Mouse (Mus musculus) liver, embryonic 16.5 days (tissue): Measurements from ENCODE around the gene Sult5a1. TPM values are rescaled to one million over a fixed set of nuclear protein-coding genes. Genes with fewer than 3 reads are reported as not detected.
"Not testable (repeated sequence)": the region's sequence is repeated elsewhere in the genome, so short reads cannot be mapped to it uniquely, and the experiment has no call there.

Source experiments
- ATAC-seq: fragments of 200-750 bp; cut with Nextera tagmentation; 2 replicates; pipeline ENCODE4 v1.8.0; 2017; ENCODE audit warnings: low read depth, mild to moderate bottlenecking, moderate number of reproducible peaks, moderate library complexity
- H3K27ac ChIP-seq: fragments of 300-500 bp; sonication (generic); 2 replicates; pipeline ENCODE4 v1.5.1; 2014; ENCODE audit warnings: mild to moderate bottlenecking, low read length
- H3K27me3 ChIP-seq: fragments of 300-500 bp; sonication (generic); 2 replicates; pipeline ENCODE4 v1.6.1; 2014; ENCODE audit warnings: low read depth, low read length, mixed read lengths; ENCODE audit not compliant: control insufficient read depth, insufficient read depth
- H3K36me3 ChIP-seq: fragments of 300-500 bp; sonication (generic); 2 replicates; pipeline ENCODE4 v1.6.1; 2014; ENCODE audit warnings: mild to moderate bottlenecking; ENCODE audit not compliant: control insufficient read depth, insufficient read depth
- H3K4me1 ChIP-seq: fragments of 300-500 bp; sonication (generic); 2 replicates; pipeline ENCODE4 v1.6.1; 2014; ENCODE audit warnings: low read depth, low read length, mixed read lengths; ENCODE audit not compliant: control insufficient read depth
- H3K4me2 ChIP-seq: fragments of 300-500 bp; sonication (generic); 2 replicates; pipeline ENCODE4 v1.6.1; 2014; ENCODE audit warnings: low read depth, low read length, mixed read lengths
- H3K4me3 ChIP-seq: fragments of 300-500 bp; sonication (generic); 2 replicates; pipeline ENCODE4 v1.5.1; 2014; ENCODE audit warnings: low read depth, mild to moderate bottlenecking, low read length
- H3K9ac ChIP-seq: fragments of 300-500 bp; sonication (generic); 2 replicates; pipeline ENCODE4 v1.6.1; 2014; ENCODE audit warnings: low read depth, low read length
- H3K9me3 ChIP-seq: fragments of 300-500 bp; sonication (generic); replicated peaks from 2 replicates; pipeline ENCODE4 v1.6.1; 2016; ENCODE audit warnings: low read length; ENCODE audit not compliant: control insufficient read depth
- WGBS: fragments of 180-500 bp; shearing (Covaris S2); extraction: QIAGEN DNeasy Blood & Tissue Kit; methylation state at CpG from one replicate; pipeline ENCODE4 v1.1.7; 2014; ENCODE audit not compliant: insufficient replicate concordance; 5-methylcytosine and 5-hydroxymethylcytosine counted together
- polyA plus RNA-seq: library from polyadenylated mRNA; unstranded; fragments of >200 nt; fragmentation: Nextera tagmentation; extraction: Ambion mirVana; gene quantifications from 2 replicates; pipeline ENCODE4 v1.2.1, GENCODE M21; 2015

The Sult5a1 gene
- polyA plus RNA-seq, 1 experiment from 2014 or later = 0.74 TPM

DNA sequence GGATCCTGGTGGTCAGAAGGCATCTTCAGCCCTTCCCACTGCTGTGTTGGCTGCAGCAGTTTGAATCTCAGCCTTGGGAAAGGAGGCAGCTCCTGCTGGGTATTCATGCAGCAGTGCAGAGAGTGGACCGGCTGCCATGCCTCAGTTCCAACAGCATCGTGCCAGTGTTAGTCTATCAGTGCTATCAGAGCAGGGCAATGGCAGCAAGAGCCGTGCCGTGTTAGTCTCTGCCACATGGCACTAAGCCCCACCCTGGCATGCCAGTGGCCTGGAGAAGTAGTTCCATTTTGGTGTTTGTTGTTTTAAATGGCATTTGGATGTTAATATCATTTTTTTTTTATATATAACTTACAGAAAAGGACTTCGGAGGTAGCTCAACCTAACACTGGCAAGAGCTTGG, 49.2 kb downstream of the Sult5a1 start:
- H3K9me3 ChIP-seq = no peaks in the 10 kb centered on the region
- H3K9ac ChIP-seq = no peak overlapping the region
- H3K27me3 ChIP-seq = no peaks in the 10 kb centered on the region
- no peak overlapping the region for H3K4me3 ChIP-seq
- H3K36me3 ChIP-seq = peaks cover 13% of the 10 kb centered on the region
- no peak overlapping the region for H3K27ac ChIP-seq
- no peak for ATAC-seq
- WGBS = 62% methylated on average over 5 of the region's 5 CpGs
- H3K4me2 ChIP-seq = no peak overlapping the region
- H3K4me1 ChIP-seq = peaks cover 6% of the 10 kb centered on the region

DNA sequence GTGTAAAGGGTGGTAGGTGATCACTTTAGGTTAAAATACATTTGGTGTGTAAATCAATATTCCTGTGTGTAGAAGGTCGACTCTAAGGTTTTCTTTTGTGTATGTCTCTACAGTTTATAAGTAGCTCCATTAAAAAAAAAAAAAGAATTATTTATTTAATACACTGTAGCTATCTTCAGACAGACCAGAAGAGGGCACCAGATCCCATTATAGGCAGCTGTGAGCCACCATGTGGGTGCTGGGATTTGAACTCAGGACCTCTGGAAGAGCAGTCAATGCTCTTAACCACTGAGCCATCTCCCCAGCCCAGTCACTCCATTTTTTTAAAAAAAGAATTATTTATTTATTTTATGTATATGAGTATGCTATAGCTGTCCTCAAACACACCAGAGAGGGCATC, 50.1 kb downstream of the Sult5a1 start:
- Histone ChIP-seq H3K27ac (no peak overlapping the region), H3K27me3 (no peaks in the 10 kb centered on the region), H3K4me3 (no peak overlapping the region), H3K9me3 (no peaks in the 10 kb centered on the region), H3K9ac (no peak overlapping the region), H3K36me3 (peaks cover 21% of the 10 kb centered on the region), H3K4me1 (peaks cover 11% of the 10 kb centered on the region), H3K4me2 (no peak overlapping the region)
- WGBS = 48% methylated on average over 1 of the region's 1 CpGs
- no peak for ATAC-seq

DNA sequence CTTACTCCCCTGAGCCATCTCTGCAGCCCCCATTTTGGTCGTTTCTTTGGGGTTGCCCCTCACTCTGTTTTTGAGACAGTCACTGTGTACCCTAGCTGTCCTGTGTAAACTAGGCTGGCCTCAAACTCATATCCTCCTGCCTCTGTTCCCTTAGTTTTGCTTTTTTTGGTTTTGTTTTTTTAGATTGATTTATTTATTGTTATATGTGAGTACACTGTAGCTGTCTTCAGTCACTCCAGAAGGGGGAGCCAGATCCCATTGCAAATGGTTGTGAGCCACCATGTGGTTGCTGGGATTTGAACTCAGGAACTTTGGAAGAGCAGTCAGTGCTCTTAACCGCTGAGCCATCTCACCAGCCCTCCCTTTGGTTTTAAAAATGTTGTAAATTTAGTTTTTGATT, 51.6 kb downstream of the Sult5a1 start:
- Histone ChIP-seq H3K9me3 (no peaks in the 10 kb centered on the region), H3K36me3 (peaks cover 21% of the 10 kb centered on the region), H3K27me3 (no peaks in the 10 kb centered on the region), H3K9ac (no peak overlapping the region), H3K4me1 (peaks cover 13% of the 10 kb centered on the region), H3K27ac (no peak overlapping the region), H3K4me3 (no peak overlapping the region), H3K4me2 (no peak overlapping the region)
- 32% methylated on average over 2 of the region's 2 CpGs for WGBS
- no peak for ATAC-seq

DNA sequence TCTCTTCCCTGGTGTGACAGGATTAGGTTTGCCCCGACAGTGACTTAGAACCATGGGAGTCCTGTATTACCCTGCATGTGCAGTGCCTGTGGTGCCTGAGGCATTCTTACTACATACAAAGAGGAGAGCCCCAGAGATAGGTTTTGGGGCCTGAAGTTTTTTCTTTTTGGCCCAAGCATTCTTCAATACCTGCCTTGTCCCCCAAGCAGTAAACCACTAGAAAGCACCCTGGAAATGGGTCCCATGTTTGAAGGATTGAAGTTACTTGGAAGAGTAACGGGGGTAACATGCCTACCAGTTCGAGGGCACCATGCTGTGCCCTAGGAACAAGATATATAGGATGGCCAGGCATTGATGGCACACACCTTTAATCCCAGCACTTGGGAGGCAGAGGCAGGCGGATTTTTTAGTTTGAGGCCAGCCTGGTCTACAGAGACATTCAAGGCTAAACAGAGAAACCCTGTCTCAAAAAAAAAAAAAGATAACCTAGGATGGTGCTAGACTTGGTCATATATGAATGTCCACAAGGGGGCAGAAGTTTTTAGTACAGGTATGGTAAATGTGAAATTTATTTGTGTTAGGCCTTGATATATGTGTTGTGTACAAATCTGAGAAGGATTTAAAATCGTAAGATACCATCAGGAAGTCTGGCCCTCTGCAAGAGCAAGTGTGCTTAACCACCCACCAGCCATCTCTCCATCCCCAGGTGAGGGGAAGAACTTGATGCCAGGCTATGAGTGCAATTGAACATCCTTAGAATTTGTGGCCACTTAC, 52.4 kb downstream of the Sult5a1 start:
- H3K9ac ChIP-seq = no peak overlapping the region
- no peak for ATAC-seq
- H3K36me3 ChIP-seq = peaks cover 21% of the 10 kb centered on the region
- no peak overlapping the region for H3K4me3 ChIP-seq
- H3K9me3 ChIP-seq = no peaks in the 10 kb centered on the region
- H3K4me1 ChIP-seq = peaks cover 13% of the 10 kb centered on the region
- no peaks in the 10 kb centered on the region for H3K27me3 ChIP-seq
- no peak overlapping the region for H3K4me2 ChIP-seq
- WGBS = 50% methylated on average over 5 of the region's 5 CpGs
- H3K27ac ChIP-seq = no peak overlapping the region

DNA sequence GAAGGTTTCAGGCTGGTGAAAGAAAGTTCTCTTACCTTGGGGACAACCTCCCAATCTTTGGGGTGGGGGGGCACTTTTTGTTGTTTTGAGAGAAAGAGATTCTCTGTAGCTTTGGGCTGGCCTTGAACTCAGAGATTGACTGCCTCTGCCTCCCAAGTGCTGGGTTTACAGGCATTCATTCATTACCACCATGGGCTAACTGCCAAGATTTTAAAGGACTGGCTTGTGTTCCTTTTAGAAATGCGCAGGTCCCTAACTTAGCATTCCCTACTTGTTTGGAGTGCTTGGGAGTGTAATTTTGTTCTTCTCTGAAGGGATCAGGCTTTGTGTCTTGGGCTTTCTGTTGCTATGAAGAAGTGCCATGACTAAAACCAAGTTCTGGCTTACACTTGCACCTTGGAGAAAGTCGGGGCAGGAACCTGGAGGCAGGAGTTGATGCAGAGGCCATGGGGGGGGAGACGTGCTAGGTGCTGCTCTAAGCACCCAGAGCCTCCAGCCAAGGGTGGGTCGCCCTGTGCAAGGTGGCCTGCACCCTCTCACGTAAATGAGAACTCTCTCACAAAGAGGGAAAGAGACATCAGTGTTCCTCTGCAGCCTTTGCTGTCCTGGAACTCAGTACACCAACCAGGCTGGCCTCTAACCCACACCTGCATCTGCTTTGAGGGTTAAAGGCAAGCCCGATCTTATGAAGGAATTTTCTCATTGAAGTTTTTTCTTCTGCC, 53.9 kb downstream of the Sult5a1 start:
- no peaks in the 10 kb centered on the region for H3K27me3 ChIP-seq
- peak overlapping the region; percentile 83 for H3K4me3 ChIP-seq
- peaks cover 21% of the 10 kb centered on the region for H3K36me3 ChIP-seq
- peak overlapping the region; percentile 79 for H3K9ac ChIP-seq
- 72% methylated on average over 6 of the region's 6 CpGs for WGBS
- peak overlapping the region; percentile 13; the same call in 1 of the 2 replicates for H3K27ac ChIP-seq
- H3K9me3 ChIP-seq = no peaks in the 10 kb centered on the region
- H3K4me2 ChIP-seq = peak overlapping the region; percentile 83
- ATAC-seq = no peak
- peaks cover 12% of the 10 kb centered on the region for H3K4me1 ChIP-seq

DNA sequence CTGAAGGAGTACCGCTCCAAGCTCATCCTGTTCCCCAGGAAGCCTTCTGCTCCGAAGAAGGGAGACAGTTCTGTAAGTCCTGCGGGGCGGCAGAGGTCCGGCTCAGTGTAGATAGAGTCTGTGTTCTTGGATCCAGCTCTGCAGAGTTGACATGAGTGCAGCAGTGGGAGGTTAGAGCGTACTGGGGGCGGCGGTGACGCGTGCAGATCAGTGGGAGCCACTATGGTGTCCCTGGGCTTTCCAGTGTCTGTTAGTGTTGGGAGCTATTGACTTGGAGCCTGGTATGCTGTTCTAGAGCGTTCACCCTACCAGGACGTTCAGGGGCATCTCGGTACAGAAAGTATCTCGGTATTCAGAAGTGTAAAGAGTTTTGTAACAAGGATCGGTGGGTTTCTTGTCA, 54.8 kb downstream of the Sult5a1 start:
- no peaks in the 10 kb centered on the region for H3K27me3 ChIP-seq
- peaks cover 12% of the 10 kb centered on the region for H3K4me1 ChIP-seq
- H3K9ac ChIP-seq = peak overlapping the region; percentile 79
- ATAC-seq = no peak
- no peaks in the 10 kb centered on the region for H3K9me3 ChIP-seq
- H3K4me2 ChIP-seq = peak overlapping the region; percentile 83
- 2% methylated on average over 15 of the region's 15 CpGs for WGBS
- H3K27ac ChIP-seq = peak overlapping the region; percentile 78
- peaks cover 21% of the 10 kb centered on the region for H3K36me3 ChIP-seq
- peak overlapping the region; percentile 83 for H3K4me3 ChIP-seq

DNA sequence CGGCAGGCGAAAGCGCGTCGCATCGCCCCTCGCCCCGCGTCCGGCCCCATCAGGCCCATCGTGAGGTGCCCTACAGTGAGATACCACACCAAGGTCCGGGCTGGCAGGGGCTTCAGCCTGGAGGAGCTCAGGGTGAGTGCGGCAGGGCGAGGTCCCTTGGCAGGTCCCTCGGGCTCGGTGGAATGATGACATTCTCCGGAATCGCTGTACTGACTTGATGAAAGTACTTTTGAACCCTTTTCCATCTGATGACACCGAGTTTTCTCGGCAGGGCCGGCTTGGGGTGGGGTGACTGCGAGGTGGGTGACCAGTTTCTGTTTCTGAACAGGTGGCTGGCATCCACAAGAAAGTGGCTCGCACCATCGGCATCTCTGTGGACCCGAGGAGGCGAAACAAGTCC, 55.3 kb downstream of the Sult5a1 start:
- under 1% methylated on average over 25 of the region's 26 CpGs for WGBS
- not testable (repeated sequence) for ATAC-seq

DNA sequence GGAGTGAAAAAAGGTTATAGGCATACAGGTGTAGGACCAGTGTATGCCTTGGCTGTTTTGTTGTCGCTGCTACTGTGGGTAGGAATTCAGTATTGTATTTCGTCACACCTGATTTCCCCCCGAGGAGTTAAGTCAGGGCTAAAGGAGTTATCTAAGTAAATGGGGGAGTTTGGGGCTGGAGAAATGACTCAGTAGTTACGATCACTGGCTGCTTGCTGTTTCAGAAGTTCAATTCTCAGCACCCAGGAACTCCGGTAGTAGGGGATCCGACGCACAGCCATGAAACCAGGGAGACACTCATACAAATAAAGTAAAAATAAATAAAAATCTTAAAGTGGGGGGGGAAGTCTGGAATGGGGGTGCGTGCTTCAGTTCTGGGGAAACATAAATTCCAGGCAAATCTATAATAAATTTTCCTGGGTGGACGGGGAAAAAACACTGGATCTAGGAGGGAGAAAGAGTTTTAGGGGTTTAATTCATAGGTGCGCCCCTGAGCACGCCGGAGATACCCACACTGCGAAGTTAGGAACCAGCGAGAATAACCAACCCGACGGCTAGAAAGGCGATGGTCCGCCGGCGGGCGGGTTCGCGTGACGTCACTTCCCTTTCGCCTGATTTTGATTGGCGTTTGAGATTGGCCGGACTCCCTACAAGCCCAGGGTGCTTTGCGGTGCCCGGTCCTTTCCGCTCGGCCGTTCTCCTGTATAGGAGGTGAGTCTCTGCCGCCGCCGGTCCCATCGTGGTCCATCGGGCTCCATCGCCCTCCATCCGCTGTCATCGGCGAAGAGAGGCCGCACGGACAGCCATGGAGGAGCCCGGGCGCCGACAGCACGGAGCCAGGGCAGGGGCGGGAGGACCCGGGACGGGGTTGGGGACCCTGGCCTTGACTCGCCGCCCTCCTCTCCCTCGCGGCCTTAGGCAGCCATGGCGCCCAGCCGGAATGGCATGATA, 56.1 kb downstream of the Sult5a1 start, which contains the start of gene Rpl13:
TSS of gene Rpl13 (plus strand) at position 616 of the 951 bp plus-strand sequence.
- peak within 1 kb of the TSS; percentile 78 for H3K27ac ChIP-seq
- H3K36me3 ChIP-seq = peaks cover 21% of the 10 kb centered on the region
- no peaks in the 10 kb centered on the region for H3K9me3 ChIP-seq
- peaks cover 12% of the 10 kb centered on the region for H3K4me1 ChIP-seq
- peak within 1 kb of the TSS; percentile 83 for H3K4me2 ChIP-seq
- H3K9ac ChIP-seq = peak within 1 kb of the TSS; percentile 79
- H3K4me3 ChIP-seq = peak within 1 kb of the TSS; percentile 83
- H3K27me3 ChIP-seq = no peaks in the 10 kb centered on the region
- under 1% methylated on average over 56 of the region's 56 CpGs for WGBS
- peak; percentile 96 for ATAC-seq

More for the DNA sequence above, 55.3 kb downstream of the Sult5a1 start:
- H3K9me3 ChIP-seq, H3K27me3 ChIP-seq: not testable (repeated sequence)
- Histone ChIP-seq H3K36me3 (peaks cover 21% of the 10 kb centered on the region), H3K4me3 (peak overlapping the region; percentile 83), H3K27ac (peak overlapping the region; percentile 78), H3K9ac (peak overlapping the region; percentile 79), H3K4me1 (peaks cover 12% of the 10 kb centered on the region), H3K4me2 (peak overlapping the region; percentile 83)
